Mouse (Mus musculus): ENCODE results near the gene Mlx.

Mlx gene

GRCm38 (mm10) chr11:101086756-101087681 is at the start of gene Mlx:
Gene Mlx, plus strand, starts transcription at chr11:101087277.
- peak; percentile 91 for DNase-seq

GRCm38 (mm10) chr11:101037795-101038194 is 49.3 kb upstream of the Mlx start:
- DNase-seq, result no peak

GRCm38 (mm10) chr11:101045826-101046225 is 41.3 kb upstream of the Mlx start:
- DNase-seq, result no peak

- DNase-seq, result no peak
Measured at GRCm38 (mm10) chr11:101046440-101046839, 40.6 kb upstream of the Mlx start.

- DNase-seq, result no peak
Measured at GRCm38 (mm10) chr11:101047502-101047901, 39.6 kb upstream of the Mlx start.

GRCm38 (mm10) chr11:101050359-101050758 is 36.7 kb upstream of the Mlx start:
- peak; percentile 78 for DNase-seq

- no peak for DNase-seq
Measured at GRCm38 (mm10) chr11:101051051-101051493, 36.0 kb upstream of the Mlx start.

- no peak for DNase-seq
Measured at GRCm38 (mm10) chr11:101051617-101052016, 35.5 kb upstream of the Mlx start.

GRCm38 (mm10) chr11:101052751-101053473 is 34.2 kb upstream of the Mlx start:
- peak; percentile 26 for DNase-seq

GRCm38 (mm10) chr11:101053974-101054373 is 33.1 kb upstream of the Mlx start:
- peak; percentile 39 for DNase-seq

- peak; percentile 21 for DNase-seq
Measured at GRCm38 (mm10) chr11:101055418-101055817, 31.7 kb upstream of the Mlx start.

- peak; percentile 19 for DNase-seq
Measured at GRCm38 (mm10) chr11:101056885-101057284, 30.2 kb upstream of the Mlx start.

- peak; percentile 93 for DNase-seq
Measured at GRCm38 (mm10) chr11:101057860-101058259, 29.2 kb upstream of the Mlx start.

- no peak for DNase-seq
Measured at GRCm38 (mm10) chr11:101058726-101059125, 28.4 kb upstream of the Mlx start.

- no peak for DNase-seq
Measured at GRCm38 (mm10) chr11:101059473-101059872, 27.6 kb upstream of the Mlx start.

- peak; percentile 58 for DNase-seq
Measured at GRCm38 (mm10) chr11:101060126-101060525, 27.0 kb upstream of the Mlx start.

GRCm38 (mm10) chr11:101061049-101061448 is 26.0 kb upstream of the Mlx start:
- DNase-seq, result peak; percentile 33

GRCm38 (mm10) chr11:101062165-101062884 is 24.8 kb upstream of the Mlx start:
- peak; percentile 31 for DNase-seq

GRCm38 (mm10) chr11:101062971-101063675 is 24.0 kb upstream of the Mlx start:
- peak; percentile 55 for DNase-seq

- peak; percentile 76 for DNase-seq
Measured at GRCm38 (mm10) chr11:101063676-101064327, 23.3 kb upstream of the Mlx start.

- no peak for DNase-seq
Measured at GRCm38 (mm10) chr11:101064462-101064861, 22.6 kb upstream of the Mlx start.

- peak; percentile 28 for DNase-seq
Measured at GRCm38 (mm10) chr11:101065002-101065401, 22.1 kb upstream of the Mlx start.
